Mouse (Mus musculus) 416B (cell line): ENCODE data around the gene Cdhr5.
A peak's percentile ranks its signal among the peaks of the same experiment; 100 is the strongest.
"Not testable (repeated sequence)": the region's sequence is repeated elsewhere in the genome, so short reads cannot be mapped to it uniquely, and the experiment has no call there.

ENCODE experiments used
- DNase-seq: peaks from one replicate; pipeline ENCODE4 v3.0.0; 2011; ENCODE audit warnings: low read depth

Cdhr5 gene

DNA sequence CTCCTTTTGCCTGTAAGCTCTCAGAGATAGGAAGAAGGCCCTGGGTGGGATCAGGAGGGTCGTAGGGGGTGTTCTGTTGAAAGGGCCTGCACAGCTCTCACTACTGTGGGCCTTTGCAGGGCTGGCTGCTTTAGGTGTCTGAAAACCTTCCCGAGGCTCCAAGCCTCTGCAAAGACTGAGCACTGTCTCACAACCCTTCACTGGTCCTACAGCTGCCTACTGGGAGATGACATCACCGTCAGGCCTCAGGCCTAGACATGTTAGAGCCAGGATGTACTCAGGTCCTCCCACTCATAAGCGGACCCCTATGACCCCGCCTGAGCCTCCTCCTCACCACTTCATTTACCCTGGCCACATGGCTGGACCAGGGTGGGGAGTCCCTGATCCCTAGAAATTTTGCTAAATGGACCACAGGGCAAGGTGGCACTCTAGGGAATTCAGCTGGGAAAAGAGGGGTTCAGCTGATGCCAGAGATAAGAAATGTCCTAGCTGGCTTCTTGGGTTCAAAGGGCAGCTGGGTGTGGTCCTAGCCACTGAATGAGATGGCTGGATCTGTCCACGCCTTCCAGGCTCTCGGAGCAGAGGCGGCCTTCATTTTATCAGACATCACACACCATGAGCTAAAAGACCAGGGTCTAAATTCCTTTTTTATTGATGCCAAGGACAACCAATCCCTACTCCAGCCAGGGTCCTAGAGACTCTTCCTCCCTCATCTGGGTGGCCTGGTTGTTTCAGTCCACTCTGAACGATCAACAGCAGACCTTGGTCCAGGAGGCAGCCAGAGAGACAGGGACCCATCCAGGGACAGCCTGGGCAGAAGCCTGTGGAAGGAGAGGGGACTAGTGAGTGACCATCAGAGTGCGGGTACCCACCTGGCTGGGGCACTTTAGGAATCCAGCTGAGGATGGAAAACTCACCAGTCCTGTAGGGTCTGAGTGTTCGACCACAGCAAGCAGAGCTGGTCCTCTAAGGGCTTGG is 1.4 kb upstream of the Cdhr5 start:
- no peak for DNase-seq

DNA sequence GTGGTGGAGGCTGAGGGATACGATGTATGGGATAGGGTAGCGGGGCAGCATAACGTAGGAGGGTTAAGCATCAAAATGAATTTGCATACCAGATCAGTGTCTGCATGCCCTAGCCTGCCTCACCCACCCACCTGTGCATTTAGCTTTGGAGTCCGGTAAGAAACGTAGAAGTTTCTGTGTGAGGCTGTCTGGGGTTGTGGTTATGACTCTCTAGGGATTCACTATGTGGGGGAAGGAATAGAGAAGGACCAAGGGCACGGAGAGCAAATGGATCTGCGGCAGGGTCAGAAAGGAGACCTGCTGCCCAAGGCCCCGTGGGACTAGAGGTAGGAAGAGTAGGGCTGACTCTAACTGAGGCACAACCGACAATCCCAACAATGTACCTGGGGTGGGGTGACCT is 1.2 kb downstream of the Cdhr5 start:
- no peak for DNase-seq

DNA sequence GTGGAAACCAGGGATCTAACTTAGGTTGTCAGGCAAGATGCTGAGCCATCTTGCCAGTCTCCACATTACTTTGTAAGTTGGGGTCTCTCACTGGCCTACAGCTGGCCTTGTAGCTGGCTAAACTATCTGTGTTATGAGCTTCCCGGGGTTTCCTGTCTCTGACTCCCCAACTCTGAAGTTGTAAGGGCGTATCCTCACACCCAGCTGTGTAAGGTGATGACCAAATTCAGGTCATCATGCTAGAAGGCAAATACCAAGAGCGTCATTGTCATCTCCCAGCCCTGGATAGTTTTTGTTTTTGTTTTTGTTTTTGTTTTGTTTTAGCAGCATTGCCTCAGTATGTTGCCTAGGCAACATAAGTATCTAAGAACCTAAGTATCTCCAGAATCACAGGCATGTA is 6.0 kb downstream of the Cdhr5 start:
- DNase-seq, result no peak

DNA sequence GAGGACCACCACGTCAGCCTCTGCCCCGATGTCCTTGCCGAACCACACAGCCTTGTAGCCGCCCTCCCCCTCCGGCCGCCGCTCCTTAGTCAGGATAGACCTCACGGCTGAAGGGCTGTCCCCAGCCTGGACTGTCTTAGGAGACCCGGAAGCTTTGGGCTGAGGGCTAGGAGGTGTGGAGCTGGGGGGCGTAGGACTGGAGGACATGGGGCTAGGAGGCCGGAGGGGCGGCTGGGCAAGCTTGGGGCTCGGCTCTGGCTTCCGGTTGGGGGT is 7.4 kb downstream of the Cdhr5 start:
- DNase-seq, result peak; percentile 54

DNA sequence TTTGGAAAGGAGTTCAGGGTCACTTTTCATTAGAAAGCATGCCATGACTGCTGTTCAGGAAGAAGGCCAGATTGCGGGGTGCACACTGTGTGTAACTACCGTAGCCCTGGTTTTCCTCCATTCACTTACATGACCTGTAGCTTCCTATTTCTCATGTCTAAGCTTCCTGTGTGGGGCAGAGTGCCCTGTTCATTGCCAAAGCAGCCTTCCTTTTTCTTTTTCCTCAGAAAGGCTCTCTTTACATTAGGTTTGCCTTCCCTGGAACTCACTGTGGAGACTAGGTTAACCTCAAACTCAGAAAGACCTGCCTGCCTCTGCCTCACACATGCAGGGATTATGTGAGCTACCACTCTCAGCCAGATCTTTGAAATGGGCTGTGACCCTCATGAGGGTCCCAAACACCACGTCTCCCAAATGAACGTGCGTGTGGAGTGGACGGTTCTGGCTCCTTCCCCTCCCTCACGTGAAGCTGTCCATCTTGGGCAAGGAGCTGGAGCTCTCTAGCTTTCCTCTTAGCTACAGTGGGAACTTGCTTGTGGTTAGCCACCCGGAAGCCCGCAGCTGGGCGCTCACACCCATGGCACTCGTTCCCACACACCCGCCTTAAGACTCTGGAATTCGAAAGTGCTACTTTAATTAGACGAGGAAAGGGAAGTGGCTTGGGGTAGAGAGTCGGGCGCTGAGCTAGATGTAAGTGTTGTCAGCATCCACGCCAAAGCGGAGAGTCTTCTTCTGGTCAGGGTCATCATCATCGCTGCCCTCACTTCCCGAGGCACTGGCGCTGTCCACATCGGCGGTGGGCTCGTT is 7.9 kb downstream of the Cdhr5 start:
- peak; percentile 77 for DNase-seq

DNA sequence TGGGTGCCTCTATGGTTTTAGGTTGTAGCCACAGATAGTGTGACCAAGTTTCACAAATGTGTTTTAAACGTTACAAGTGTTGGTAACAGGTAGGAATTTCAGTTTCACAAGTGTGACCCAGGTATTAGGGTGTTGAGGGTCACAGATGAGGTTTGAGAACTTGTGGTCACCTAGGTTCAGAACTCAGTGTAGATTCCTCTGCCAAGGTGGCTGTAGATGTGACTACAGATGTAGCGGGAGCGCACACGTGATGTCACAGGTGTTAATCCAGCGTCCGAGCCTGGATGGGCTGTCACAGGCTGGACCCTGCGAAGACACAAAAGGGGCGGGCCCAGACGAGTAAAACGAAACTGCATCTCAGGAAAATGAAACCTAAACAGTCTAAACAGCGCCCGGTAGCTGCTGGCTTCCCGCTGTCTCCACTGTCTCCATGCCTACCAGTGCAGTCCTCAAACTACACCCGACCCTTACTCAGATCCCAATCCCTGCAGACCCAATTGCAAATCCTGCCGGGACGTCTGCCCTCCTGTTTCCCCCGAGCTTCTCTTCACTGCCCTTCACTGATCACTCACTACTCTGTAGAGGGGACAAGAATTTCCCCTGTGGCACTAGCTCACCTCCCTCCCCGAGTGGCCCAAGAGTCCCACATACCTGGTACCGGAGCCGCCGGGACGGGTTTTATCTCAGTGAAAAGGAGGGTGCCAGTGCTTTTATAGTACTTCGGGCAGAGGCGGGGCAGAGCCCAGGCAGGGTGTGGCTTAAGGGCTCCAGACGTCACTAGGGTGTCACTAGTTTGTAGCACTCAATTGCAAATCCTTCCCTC is 10.6 kb downstream of the Cdhr5 start, which contains the start of gene Irf7:
Irf7 (minus strand) TSS at position 743 of the 823 bp plus-strand sequence.
- DNase-seq, result peak; percentile 84

DNA sequence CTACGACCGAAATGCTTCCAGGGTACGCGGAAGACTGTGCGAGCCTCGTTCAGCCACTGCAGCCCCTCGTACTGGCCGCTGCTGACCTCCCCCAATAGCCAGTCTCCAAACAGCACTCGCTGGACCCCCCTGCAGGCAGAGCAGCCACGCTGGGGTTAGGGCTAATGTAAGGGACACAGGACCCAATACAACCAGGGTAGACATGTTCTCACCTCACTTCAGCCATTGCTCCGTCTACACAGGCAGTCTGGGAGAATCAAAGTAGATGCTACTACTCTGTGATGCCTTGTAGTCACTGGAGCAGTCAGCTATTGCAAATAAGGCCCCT is 11.2 kb downstream of the Cdhr5 start:
- peak; percentile 11 for DNase-seq

DNA sequence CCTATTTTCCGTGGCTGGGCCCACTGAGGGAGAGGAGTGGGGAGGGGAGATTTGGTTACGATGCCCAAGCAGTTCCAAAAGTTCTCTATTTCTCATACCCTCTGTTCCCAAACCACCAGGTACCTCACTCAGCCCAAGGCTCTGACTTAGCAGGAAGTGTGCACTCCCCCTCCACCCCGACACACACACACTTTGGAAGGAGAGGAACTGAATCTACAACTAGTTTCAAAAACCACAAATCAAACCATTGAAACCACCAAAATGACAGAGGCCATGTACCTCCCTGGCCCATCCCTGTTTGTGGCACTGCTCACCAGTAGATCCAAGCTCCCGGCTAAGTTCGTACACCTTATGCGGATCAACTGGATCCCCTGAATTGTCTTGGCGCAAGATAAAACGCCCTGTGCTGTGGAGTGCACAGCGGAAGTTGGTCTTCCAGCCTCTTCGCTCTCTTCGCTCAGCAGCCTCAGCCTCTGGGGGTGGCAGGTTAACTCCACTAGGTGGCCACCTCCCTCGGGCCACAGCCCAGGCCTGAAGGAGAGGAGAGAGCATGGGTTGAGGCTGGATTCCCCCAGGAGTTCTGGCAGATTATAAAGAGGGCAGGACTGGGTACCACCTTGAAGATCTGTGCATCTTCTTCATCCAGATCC is 11.7 kb downstream of the Cdhr5 start:
- peak; percentile 57 for DNase-seq

DNA sequence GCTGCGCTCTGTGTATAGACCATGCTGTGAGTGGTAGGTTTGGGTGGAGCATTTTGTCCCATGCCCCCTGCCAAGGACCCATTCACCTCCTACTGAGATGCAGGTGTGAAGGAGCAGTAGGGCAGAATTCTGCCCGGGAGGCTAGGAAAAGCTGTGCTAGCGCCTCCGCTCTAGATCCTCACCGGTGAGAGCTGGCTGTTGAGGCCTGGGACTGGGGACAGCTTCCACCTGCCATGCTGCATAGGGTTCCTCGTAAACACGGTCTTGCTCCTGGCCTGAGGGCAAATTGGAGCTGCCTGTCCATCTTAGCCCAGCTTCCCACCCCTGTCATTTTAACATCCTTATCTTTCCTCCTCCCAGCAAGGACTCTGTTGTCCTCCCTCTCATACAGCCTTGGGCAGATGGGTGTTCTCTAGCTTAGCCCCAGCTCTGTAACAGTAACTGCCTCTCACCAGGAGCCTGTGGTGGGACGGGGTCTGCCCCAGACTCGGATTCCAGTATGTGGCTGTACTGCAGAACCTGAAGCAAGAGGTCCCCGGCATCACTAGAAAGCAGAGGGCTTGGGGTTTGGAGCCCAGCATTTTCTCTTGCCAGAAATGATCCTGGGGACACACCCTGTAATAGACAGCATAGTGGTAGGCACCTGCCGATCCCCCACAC is 12.4 kb downstream of the Cdhr5 start:
- no peak for DNase-seq

DNA sequence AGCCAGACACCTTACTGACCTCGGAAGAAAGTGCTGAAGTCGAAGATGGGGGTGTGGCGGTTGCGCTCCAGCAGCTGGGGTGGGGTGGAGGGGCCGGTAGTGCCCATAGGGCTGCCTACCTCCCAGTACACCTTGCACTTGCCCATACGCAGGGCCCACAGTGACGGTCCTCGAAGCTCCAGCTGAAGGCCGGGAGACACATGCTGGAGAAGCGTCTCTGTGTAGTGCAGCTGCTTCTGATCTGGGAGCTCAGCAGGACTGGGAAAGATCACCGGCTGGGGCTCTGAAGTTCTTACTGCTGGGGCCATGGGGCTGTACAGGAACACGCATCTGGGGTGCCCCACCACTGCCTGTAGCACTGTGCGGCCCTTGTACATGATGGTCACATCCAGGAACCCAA is 12.9 kb downstream of the Cdhr5 start:
- no peak for DNase-seq

DNA sequence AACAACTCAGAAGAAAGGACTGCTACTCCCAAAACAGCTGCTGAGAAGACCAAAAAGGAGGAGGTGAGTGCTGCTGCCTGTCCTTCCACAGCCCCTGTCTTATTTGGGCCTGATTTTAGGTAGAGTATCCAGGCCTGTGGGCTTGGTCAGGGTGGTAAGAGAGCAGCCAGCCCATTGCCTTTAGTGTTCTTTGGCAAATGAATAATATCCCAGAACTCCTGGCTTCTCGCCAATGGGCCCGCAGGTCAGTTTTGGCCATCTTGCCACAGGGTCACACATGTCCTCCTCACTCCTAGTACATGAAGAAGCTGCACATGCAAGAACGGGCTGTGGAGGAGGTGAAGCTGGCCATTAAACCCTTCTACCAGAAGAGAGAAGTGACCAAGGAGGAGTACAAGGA is 15.1 kb downstream of the Cdhr5 start:
- no peak for DNase-seq

DNA sequence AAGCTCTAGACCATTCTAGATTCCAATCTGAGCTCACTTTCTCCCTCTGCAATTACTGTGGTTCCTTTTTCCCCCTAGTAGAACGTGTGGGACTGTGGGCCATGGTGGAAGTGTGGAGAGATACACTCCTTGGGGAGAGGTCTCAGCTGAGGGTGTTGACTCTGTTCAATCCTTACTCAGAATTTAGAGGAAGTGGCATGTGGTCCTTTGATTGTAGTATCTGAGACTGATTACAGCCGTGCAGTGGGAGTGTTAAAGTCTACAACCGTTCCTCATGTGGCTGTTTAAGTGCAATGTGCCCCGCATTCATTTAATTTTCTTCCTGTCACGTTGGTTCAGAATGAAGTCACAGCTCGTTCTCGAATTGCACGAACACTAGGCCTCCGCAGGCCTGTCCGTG is 20.4 kb downstream of the Cdhr5 start:
- DNase-seq, result no peak

DNA sequence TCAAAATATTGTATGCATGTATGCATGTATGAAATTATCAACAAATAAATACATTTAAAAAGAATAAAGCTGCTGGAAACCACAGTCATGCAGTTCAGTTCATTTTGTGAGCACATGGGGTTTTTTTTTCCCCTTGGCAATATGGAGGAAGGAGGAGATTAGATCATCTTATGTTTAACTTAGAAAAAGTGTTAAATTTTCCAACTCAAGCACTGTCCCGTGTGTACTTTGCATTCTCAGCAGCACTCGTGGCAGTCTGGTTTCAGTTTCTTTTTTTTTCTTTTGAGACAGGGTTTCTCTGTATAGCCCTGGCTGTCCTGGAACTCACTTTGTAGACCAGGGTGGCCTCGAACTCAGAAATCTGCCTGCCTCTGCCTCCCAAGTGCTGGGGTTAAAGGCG is 26.1 kb downstream of the Cdhr5 start:
- not testable (repeated sequence) for DNase-seq

DNA sequence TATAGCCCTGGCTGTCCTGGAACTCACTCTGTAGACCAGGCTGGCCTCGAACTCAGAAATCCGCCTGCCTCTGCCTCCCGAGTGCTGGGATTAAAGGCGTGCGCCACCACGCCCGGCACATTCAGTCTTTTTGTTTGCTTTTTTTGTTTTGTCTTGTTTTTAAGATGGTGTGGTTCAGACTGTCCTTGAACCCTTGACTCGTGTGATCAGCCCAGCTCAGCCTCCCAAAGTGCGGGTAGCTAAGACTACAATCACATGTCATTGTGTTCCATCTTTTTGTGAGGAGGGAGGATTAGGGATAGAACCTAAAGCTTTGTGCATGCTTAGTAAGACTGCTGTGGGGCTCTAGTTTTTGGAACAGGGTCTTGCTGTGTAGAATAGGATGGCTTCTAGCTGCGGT is 45.0 kb downstream of the Cdhr5 start:
- DNase-seq, result no peak

DNA sequence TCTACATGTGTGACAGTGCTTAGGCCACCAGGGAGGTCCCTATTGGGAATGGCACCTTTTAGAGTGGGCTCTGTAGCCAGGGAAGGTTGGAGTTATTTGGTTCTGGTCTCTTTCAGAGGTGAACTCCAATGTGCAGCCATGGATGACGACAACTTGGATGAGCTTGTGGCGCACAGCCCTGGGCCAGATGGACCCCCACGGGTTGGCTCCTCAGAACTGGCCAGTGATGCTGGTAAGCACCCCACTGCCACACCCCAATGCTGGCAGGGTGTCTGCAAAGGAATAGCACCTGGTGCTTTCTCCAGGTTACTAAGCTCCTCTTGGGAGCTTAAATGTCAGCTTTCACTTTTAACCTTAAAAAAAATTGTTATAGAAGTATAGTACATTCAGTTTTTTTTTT is 45.5 kb downstream of the Cdhr5 start:
- no peak for DNase-seq

DNA sequence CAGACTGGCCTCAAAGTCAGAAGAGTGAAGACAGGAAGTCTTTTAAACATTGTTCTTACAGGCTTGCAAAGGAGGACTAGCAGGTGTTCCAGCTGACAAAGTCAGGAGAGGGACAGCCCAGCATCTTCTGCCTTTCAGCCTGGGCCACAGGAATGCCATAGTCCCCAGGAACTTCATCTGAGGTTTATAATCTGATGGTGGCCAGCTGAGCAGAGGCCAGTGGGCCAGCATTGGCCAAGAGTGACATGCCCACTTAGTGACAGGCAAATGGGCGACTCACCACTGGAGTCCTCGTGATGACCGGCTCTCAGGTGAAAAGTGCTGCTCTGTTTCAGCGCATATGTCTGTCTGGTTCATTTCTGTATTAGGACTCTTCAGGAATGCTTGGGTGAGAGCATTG is 46.0 kb downstream of the Cdhr5 start:
- DNase-seq, result no peak

DNA sequence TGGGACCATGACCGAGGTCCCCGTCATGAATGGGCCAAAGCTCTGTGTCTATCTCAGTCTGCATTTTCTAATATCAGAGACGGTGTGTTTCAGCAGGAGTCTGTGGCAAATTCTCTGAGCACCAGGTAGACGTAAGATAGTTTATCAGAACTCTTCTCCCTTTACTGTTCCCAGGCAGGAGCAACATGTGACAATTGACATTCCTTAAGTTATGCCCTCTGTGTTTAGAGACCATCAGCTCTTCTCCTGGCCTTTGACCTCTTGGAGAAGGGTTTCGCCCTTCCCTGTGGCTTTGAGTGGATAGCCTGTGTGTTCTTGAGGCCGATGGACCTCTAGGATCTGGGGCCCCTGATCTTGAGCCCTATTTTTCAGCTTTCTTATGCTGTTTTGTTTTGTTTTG is 46.9 kb downstream of the Cdhr5 start:
- DNase-seq, result no peak

DNA sequence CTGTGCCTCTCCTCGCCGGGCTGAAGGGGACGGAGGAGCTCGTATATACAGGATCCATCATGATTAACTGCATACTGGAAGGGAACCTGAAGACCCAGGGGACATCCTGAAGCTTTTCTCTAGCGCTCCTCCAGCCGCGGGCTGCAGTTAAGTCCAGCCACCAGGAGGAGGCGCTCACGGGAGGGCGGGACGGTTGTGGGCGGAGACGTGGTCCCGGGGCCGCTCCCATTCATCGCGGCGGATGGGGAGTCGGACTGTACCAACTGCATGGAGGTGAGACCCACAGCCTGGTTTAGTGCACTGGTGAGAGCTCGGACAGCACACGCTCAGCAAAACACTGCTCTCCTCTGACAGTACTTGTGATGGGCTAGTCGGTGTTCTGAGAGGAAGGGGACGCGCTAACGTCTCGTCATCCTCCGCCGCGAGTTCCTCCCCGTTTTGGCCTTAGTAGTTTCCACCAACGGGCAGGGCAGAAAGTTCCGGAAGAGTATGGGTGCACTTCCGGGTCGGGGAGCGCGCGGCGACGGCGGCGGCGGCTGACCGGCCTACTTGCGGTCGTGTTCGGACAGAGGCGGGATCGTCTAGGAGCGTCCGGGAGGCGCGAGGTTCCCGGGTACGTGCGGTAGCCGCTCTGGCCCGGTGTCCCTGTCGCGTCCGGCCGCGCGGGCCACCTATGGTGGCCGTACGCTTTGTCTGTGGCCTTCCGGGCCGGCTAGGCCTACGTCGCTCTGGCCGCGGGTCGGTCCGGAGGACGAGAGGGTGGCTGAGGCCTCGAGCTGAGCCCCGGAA is 48.1 kb downstream of the Cdhr5 start, which contains the start of gene Phrf1:
Phrf1 (plus strand) TSS at position 506 of the 789 bp plus-strand sequence.
- peak; percentile 95 for DNase-seq

DNA sequence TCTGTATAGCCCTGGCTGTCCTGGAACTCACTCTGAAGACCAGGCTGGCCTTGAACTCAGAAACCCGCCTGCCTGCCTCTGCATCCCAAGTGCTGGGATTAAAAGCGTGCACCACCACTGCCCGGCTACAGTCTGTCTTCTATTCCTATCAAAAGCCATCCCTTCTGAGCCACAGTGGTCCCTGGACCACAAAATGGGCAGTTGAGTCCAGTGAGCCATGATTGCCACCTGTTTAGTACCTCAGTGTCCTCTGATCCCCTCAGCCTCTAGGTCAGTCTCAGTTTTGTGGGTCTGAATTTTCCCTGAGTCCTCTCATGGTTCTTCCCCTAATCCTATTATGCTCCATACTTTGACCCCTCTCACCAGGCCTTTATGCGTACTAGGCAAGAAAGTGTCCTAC is 48.8 kb downstream of the Cdhr5 start:
- no peak for DNase-seq

DNA sequence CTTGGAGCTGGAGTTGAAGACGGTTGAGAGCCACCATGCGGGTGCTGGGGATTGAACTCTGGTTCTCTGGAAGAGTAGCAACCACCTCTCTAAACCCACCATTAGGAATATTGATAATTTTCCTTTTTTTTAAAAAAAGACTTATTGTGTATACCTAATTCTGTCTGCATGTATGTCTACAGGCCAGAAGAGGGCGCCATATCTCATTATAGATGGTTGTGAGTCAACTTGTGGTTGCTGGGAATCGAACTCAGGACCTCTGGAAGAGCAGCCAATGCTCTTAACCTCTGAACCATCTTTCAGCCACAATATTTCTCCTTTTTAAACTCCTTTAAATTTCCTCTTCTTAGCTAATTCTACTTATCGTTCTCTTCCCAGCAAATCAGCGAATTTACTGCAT is 50.1 kb downstream of the Cdhr5 start:
- DNase-seq, result peak; percentile 30
